Mouse (Mus musculus): ENCODE results near the gene Hap1.
"Not testable (repeated sequence)": the region's sequence is repeated elsewhere in the genome, so short reads cannot be mapped to it uniquely, and the experiment has no call there.

GRCm38 (mm10) chr11:100308672-100309071 lies 47.3 kb downstream of the Hap1 start:
- TF ChIP-seq CTCF (IDR thresholded peaks at IDR 0.05; ENCODE audit: borderline replicate concordance, insufficient read depth, low read length); POLR2A (IDR thresholded peaks at IDR 0.05; ENCODE audit: low read depth, low read length): not testable (repeated sequence)
